Mouse (Mus musculus): ENCODE data around the gene Cd3g. TPM values are rescaled to one million over a fixed set of nuclear protein-coding genes. Genes with fewer than 3 reads are reported as not detected.

The Cd3g gene
- not detected in 2 replicates for polyA plus RNA-seq (2015; fragmentation: Nextera tagmentation; extraction: Ambion mirVana)

DNA sequence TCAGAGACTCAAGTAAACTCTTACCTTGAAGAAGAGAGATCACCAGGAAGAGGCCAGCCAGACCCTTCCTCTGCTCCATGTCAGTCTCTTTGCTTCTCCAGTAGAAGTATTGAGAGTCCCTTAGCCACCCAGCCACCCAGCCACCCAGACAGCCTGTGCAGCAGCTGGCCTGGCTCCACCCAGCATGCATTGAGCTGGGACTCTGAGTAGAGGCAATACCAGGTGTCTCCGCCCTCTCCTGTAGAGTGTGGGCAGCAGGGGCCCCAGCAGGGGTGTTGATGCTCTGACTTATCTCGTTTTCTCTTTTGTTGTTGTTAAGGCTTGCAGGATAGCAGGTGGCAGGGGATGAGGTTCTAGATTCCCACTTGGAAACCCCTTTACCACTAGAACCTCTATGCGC lies at the start of gene Cd3g:
TSS of gene Cd3g (minus strand) at position 190 of the 400 bp plus-strand sequence.
- WGBS: 68% methylated on average over 3 of the region's 3 CpGs
- ATAC-seq (replicated peaks; ENCODE audit: low FRiP score): no peak

DNA sequence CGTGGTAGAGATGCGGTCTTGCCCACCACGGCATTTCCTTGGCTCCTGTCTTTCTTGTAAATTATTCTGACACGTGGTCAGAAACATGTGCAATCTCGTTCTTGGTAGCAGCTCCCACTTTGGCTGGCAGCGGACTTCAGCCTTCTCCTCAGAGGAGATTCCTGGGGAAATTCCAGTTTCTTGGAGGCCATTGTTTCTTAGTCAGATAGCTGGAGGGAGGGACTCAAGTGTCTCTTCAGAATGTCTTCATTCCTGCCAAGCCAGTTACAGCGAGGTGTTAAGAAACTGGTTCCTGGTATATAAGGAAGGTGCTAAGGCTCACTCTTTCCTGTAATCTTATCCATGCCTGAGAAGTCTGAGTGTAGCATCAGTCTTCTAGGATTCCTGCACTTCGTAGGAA lies 47.1 kb upstream of the Cd3g start:
- 67% methylated on average over 8 of the region's 8 CpGs for WGBS
- Histone ChIP-seq H3K9ac (no peak overlapping the region), H3K9me3 (replicated peaks) (no peaks in the 10 kb centered on the region), H3K27ac (no peak overlapping the region), H3K4me1 (no peaks in the 10 kb centered on the region), H3K4me3 (replicated peaks) (no peak overlapping the region), H3K36me3 (no peaks in the 10 kb centered on the region), H3K4me2 (no peak overlapping the region), H3K27me3 (peaks cover 18% of the 10 kb centered on the region; the same call in 1 of the 2 replicates)
- no peak for ATAC-seq (replicated peaks; ENCODE audit: low FRiP score)

More for the DNA sequence above, at the start of gene Cd3g:
- H3K4me3 ChIP-seq (replicated peaks): no peak within 1 kb of the TSS
- no peak within 1 kb of the TSS for H3K9ac ChIP-seq
- H3K36me3 ChIP-seq: no peaks in the 10 kb centered on the region
- H3K27ac ChIP-seq: no peak within 1 kb of the TSS
- peaks cover 27% of the 10 kb centered on the region for H3K27me3 ChIP-seq
- no peaks in the 10 kb centered on the region for H3K4me1 ChIP-seq
- no peaks in the 10 kb centered on the region for H3K9me3 ChIP-seq (replicated peaks)
- no peak within 1 kb of the TSS for H3K4me2 ChIP-seq

DNA sequence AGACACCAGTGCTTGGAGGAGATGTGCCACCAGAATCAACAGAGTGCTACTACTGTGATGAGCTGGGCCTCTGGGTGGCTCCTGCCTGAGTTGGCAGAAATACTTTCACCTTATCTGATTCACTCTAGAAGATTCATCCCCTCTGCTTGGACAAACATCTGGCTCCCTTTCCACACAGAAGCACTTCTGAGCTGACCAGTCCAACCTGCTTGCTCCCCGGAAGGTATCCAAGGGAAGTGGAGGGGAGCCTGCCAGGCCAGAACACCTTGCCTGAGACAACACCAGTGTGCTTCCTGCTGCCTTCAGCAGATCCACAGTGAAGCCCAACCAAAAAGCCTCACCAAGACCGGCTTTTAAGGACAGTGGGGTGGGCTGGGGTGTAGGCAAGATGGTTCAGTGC lies 44.0 kb upstream of the Cd3g start:
- H3K4me2 ChIP-seq: no peak overlapping the region
- H3K4me3 ChIP-seq (replicated peaks): no peak overlapping the region
- H3K9me3 ChIP-seq (replicated peaks): no peaks in the 10 kb centered on the region
- H3K9ac ChIP-seq: no peak overlapping the region
- H3K4me1 ChIP-seq: no peaks in the 10 kb centered on the region
- H3K27me3 ChIP-seq: 0 out of 2 replicates have a peak, but pooled peaks cover 10% of the 10 kb centered on the region
- WGBS: 80% methylated on average over 2 of the region's 2 CpGs
- no peak overlapping the region for H3K27ac ChIP-seq
- H3K36me3 ChIP-seq: no peaks in the 10 kb centered on the region
- ATAC-seq (replicated peaks; ENCODE audit: low FRiP score): no peak

DNA sequence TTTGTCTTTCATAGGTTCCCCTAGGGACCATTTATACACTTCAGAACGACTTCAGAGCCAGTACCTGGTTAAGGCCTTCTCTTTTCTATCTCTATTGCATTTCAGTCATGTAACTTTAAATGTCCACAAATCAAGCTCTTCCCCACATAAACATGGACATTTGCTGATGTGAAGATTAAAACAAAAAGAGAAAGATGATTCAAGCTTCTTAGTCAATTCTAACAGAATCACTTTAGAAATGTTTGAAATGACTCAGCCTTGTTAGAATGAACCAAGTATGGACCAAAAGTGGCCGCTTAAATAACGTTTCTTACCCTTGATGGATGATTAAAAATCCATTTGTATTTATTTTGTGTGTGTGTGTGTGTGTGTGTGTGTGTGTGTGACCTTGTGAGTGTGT lies 43.4 kb upstream of the Cd3g start:
- H3K9ac ChIP-seq: no peak overlapping the region
- no peaks in the 10 kb centered on the region for H3K36me3 ChIP-seq
- no peaks in the 10 kb centered on the region for H3K4me1 ChIP-seq
- WGBS: 62% methylated on average over 3 of the region's 3 CpGs
- no peak for ATAC-seq (replicated peaks; ENCODE audit: low FRiP score)
- no peaks in the 10 kb centered on the region for H3K9me3 ChIP-seq (replicated peaks)
- no peak overlapping the region for H3K27ac ChIP-seq
- H3K4me3 ChIP-seq (replicated peaks): no peak overlapping the region
- 0 out of 2 replicates have a peak, but pooled peaks cover 10% of the 10 kb centered on the region for H3K27me3 ChIP-seq
- H3K4me2 ChIP-seq: no peak overlapping the region

DNA sequence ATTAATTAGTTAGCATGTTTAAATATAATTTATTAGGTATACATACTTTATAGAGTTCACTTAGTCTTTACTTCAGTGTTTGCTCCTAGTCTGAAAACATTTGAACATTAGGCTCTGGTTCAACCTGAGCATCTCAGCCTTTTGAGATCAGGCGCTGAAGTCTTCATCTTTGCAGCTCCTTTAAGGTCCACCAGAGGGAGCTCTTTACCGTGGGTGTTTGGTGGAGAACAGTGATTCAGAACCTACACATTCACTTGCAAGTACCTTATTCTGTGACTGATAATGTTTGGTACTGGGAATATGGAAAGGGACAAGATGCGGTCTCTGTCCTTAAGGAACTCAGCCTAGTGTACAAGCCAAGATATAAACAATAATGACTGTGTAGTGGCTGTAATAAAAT lies 42.6 kb upstream of the Cd3g start:
- Histone ChIP-seq H3K27ac (no peak overlapping the region), H3K4me3 (replicated peaks) (no peak overlapping the region), H3K4me2 (no peak overlapping the region), H3K4me1 (no peaks in the 10 kb centered on the region), H3K9me3 (replicated peaks) (no peaks in the 10 kb centered on the region), H3K36me3 (no peaks in the 10 kb centered on the region), H3K9ac (no peak overlapping the region), H3K27me3 (0 out of 2 replicates have a peak, but pooled peaks cover 10% of the 10 kb centered on the region)
- WGBS: 11% methylated on average over 3 of the region's 3 CpGs
- ATAC-seq (replicated peaks; ENCODE audit: low FRiP score): no peak

DNA sequence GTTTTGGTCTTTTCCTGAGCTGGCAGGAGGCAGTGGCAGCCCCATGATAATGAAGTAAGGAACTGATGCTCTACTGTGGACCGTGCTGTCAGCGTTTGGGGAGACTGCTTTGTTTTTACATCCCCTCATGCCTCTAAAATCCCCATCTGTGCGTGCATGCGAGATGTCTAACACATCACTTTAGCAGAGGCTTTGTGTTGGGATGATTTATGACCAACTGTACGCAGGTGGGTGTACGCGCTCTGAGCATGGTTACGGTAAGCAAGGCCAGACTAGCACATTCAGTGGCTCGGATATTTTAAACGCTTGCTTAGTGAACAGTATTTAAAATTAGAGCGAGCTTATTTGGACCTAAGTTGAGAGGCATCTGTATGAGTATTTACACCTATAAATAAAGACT lies 37.8 kb upstream of the Cd3g start:
- Histone ChIP-seq H3K4me3 (replicated peaks) (no peak overlapping the region), H3K9me3 (replicated peaks) (no peaks in the 10 kb centered on the region), H3K27me3 (no peaks in the 10 kb centered on the region), H3K9ac (no peak overlapping the region), H3K4me1 (no peaks in the 10 kb centered on the region), H3K27ac (no peak overlapping the region), H3K36me3 (no peaks in the 10 kb centered on the region), H3K4me2 (no peak overlapping the region)
- WGBS: 73% methylated on average over 11 of the region's 11 CpGs
- ATAC-seq (replicated peaks; ENCODE audit: low FRiP score): no peak

DNA sequence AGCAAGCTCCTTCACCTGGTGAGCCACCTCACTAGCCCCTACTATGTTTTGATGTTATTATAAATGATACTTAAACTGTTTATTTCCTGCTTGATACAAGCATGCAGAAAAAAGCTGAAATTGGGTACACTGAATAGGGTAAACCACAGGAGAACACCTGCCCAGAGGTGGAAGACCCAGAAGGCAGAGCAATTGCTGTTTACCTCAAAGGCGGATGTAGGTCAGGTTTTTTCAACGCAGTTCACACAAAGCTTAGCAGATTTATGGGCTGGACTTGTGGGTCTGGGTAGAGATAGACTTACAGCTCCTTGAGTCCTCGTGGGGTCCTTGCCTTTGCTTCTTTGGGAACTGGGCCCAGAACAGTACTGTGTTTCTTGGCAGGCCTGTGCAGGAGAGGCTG lies 35.6 kb upstream of the Cd3g start:
- H3K4me3 ChIP-seq (replicated peaks): no peak overlapping the region
- H3K27me3 ChIP-seq: no peaks in the 10 kb centered on the region
- no peak overlapping the region for H3K27ac ChIP-seq
- no peak overlapping the region for H3K4me2 ChIP-seq
- H3K9me3 ChIP-seq (replicated peaks): no peaks in the 10 kb centered on the region
- ATAC-seq (replicated peaks; ENCODE audit: low FRiP score): no peak
- 52% methylated on average over 3 of the region's 3 CpGs for WGBS
- no peaks in the 10 kb centered on the region for H3K36me3 ChIP-seq
- H3K9ac ChIP-seq: no peak overlapping the region
- no peaks in the 10 kb centered on the region for H3K4me1 ChIP-seq

DNA sequence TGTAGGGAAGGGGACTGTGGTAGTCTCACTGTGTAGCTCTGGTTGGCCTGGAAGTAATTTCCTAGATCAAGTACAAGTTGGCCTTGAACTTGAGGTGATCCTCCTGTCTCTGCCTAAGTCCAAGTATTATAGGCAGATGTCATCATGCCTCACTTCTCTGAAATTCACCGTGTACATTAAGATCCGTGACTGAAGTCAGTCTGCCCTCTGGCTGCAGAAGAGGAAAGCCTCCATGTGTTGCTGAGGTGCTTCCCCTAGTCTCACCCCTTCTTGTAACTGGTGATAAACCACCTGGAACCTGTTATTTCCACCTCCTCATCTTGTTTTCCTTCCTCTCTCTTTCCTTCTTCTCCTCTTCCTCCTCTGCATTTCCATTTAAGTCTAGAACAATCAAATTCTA lies 34.6 kb upstream of the Cd3g start:
- no peaks in the 10 kb centered on the region for H3K9me3 ChIP-seq (replicated peaks)
- no peak overlapping the region for H3K4me2 ChIP-seq
- no peak overlapping the region for H3K4me3 ChIP-seq (replicated peaks)
- H3K36me3 ChIP-seq: no peaks in the 10 kb centered on the region
- no peak overlapping the region for H3K27ac ChIP-seq
- H3K9ac ChIP-seq: no peak overlapping the region
- ATAC-seq (replicated peaks; ENCODE audit: low FRiP score): no peak
- 43% methylated on average over 2 of the region's 2 CpGs for WGBS
- no peaks in the 10 kb centered on the region for H3K4me1 ChIP-seq
- H3K27me3 ChIP-seq: no peaks in the 10 kb centered on the region

DNA sequence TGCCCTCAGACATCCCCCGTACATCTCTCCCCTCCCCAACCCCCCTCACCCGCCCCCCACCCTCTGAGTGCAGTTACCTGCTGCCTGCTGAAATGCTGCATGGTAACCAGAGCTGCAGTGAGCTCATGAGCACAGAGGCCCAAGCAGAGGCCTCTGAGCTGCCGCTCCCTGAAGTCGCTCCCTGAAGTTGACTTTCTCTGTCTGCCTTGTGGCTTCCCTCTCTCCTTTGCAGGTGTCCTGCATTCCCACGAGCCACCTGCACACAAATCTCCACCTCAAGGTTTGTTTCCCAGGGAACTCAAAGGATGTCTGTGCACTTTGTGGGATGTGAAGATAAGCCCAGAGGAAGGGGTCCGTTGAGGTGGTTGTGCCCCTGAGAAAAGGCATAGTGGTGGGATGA lies 31.1 kb upstream of the Cd3g start:
- no peak for ATAC-seq (replicated peaks; ENCODE audit: low FRiP score)
- H3K27me3 ChIP-seq: no peaks in the 10 kb centered on the region; the same call in 1 of the 2 replicates
- no peaks in the 10 kb centered on the region for H3K4me1 ChIP-seq
- no peaks in the 10 kb centered on the region for H3K9me3 ChIP-seq (replicated peaks)
- no peak overlapping the region for H3K4me3 ChIP-seq (replicated peaks)
- no peak overlapping the region for H3K9ac ChIP-seq
- no peak overlapping the region for H3K27ac ChIP-seq
- 32% methylated on average over 6 of the region's 6 CpGs for WGBS
- no peak overlapping the region for H3K4me2 ChIP-seq
- H3K36me3 ChIP-seq: no peaks in the 10 kb centered on the region

DNA sequence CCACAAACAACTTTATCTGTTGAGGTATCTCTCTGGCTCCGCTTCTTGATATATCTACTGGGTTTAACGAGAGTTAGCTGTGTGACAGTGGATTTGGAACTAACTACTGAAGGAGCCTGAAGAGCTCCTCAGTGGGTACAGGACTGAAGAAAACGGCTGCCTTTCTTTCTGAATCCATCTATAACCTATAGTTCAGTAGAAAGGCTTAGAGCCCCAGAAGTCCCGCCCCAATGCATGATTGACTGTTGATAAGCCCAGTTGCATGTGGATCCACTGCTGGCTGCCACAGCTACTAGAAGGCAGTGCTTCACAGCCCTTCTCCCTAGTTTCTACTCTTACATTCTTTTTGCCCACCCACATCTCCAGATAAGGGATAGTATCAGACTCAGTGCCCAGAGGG lies 30.2 kb upstream of the Cd3g start:
- Histone ChIP-seq H3K27ac (no peak overlapping the region), H3K27me3 (no peaks in the 10 kb centered on the region; the same call in 1 of the 2 replicates), H3K4me3 (replicated peaks) (no peak overlapping the region), H3K36me3 (no peaks in the 10 kb centered on the region), H3K4me1 (no peaks in the 10 kb centered on the region), H3K9me3 (replicated peaks) (no peaks in the 10 kb centered on the region), H3K4me2 (no peak overlapping the region), H3K9ac (no peak overlapping the region)
- WGBS: 72% methylated on average over 4 of the region's 4 CpGs
- ATAC-seq (replicated peaks; ENCODE audit: low FRiP score): no peak

DNA sequence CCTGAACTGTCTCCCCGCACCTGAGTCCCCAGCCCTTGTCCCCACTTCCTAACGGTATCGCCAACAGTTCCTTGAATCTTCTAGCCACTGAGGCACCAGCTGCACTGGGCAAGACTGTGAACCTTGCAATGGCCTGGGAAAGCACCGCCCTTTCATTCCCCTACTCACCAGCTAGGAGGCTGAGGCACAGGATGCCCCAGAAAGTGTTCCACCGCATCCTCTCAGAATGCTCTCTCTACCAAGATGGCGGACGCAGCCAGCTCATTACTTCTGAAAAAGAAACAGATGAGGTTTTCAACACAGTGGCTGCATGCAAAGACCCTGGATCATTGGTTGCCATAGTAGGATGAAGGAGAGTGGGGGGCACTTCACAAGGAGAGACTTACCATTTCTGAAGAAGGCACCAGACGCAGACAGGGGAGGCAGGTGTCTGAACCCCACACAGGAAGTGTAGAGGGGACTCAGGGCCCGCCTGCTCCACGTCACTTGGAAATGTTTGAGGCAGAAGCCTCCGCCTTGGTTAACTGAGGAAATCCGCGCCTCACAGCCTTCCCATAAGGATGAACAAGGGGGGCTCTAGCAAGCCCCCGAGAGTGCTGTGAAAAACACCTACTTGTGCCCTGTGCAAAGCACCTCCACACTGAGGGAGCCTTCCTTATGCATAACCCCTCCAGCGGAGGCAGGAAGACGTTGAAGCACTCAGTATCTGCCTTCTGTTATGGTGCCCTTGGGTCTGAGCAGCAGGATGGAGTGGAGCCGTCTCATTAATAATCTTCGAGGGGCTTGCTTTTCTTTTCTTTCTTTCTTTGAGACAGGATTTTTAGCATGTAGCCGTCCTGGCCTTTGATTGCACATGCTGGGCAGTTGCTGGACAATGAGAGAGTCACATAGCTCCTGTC lies 29.2 kb upstream of the Cd3g start, which contains the start of gene Cd3e:
TSS of gene Cd3e (minus strand) at position 448 of the 899 bp plus-strand sequence.
- Histone ChIP-seq H3K4me1 (no peaks in the 10 kb centered on the region), H3K27me3 (no peaks in the 10 kb centered on the region; the same call in 1 of the 2 replicates), H3K36me3 (no peaks in the 10 kb centered on the region), H3K27ac (no peak within 1 kb of the TSS), H3K4me3 (replicated peaks) (no peak within 1 kb of the TSS), H3K9ac (no peak within 1 kb of the TSS), H3K9me3 (replicated peaks) (no peaks in the 10 kb centered on the region), H3K4me2 (no peak within 1 kb of the TSS)
- no peak for ATAC-seq (replicated peaks; ENCODE audit: low FRiP score)
- 86% methylated on average over 19 of the region's 19 CpGs for WGBS

DNA sequence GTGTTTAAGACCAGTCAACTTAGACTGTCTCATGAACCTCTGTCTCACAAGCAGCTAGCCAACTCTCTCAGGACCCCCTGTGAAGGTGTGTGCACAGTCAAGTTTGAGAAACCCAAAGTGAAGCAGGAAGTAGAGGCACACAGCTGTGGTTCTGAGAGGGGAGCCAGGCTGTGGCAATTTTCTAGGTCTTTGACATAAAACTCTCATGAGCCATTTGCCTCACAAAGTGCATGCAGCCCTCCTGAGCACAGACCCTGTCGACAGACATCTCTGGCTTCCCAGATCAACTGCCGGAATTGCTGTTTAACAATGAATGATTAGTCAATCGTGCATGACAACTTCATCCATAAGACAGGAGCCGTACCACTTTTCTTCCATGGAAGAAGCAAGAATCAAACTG lies 28.1 kb upstream of the Cd3g start:
- Histone ChIP-seq H3K36me3 (no peaks in the 10 kb centered on the region), H3K4me1 (no peaks in the 10 kb centered on the region), H3K27me3 (no peaks in the 10 kb centered on the region; the same call in 1 of the 2 replicates), H3K9me3 (replicated peaks) (no peaks in the 10 kb centered on the region), H3K4me3 (replicated peaks) (no peak overlapping the region), H3K27ac (no peak overlapping the region), H3K4me2 (no peak overlapping the region), H3K9ac (no peak overlapping the region)
- no peak for ATAC-seq (replicated peaks; ENCODE audit: low FRiP score)
- WGBS: 89% methylated on average over 4 of the region's 4 CpGs
